Mouse (Mus musculus) midbrain, embryonic 16.5 days (tissue): ENCODE measurements at regions not wholly inside any gene's neighbourhood (a gene's known extent, or its start where the extent isn't known, plus 50 kb on each side); places are given as distances from the start of the nearest gene placed in this dataset.

Source experiments
- ATAC-seq: fragments of 200-750 bp; cut with Nextera tagmentation; 2 replicates; pipeline ENCODE4 v1.8.0; 2017; ENCODE audit warnings: moderate TSS enrichment
- H3K27ac ChIP-seq: fragments of 300-500 bp; sonication (generic); 2 replicates; pipeline ENCODE4 v1.5.1; 2014; ENCODE audit warnings: mild to moderate bottlenecking, low read length, mixed read lengths
- H3K27me3 ChIP-seq: fragments of 300-500 bp; sonication (generic); 2 replicates; pipeline ENCODE4 v1.6.1; 2014; ENCODE audit warnings: low read depth, low read length, mixed read lengths; ENCODE audit not compliant: control insufficient read depth, insufficient read depth
- H3K36me3 ChIP-seq: fragments of 300-500 bp; sonication (generic); 2 replicates; pipeline ENCODE4 v1.6.1; 2014; ENCODE audit warnings: mild to moderate bottlenecking, low read length, moderate library complexity, mixed read lengths; ENCODE audit not compliant: control insufficient read depth, insufficient read depth
- H3K4me1 ChIP-seq: fragments of 300-500 bp; sonication (generic); 2 replicates; pipeline ENCODE4 v1.6.1; 2014; ENCODE audit warnings: mild to moderate bottlenecking, low read length, mixed read lengths; ENCODE audit not compliant: control insufficient read depth, insufficient read depth
- H3K4me2 ChIP-seq: fragments of 300-500 bp; sonication (generic); 2 replicates; pipeline ENCODE4 v1.6.1; 2014; ENCODE audit warnings: mild to moderate bottlenecking, low read length, mixed read lengths
- H3K4me3 ChIP-seq: fragments of 300-500 bp; sonication (generic); 2 replicates; pipeline ENCODE4 v1.5.1; 2014; ENCODE audit warnings: low read depth, mild to moderate bottlenecking, low read length, moderate library complexity, mixed read lengths
- H3K9ac ChIP-seq: fragments of 300-500 bp; sonication (generic); 2 replicates; pipeline ENCODE4 v1.6.1; 2014; ENCODE audit warnings: low read depth, low read length, mixed read lengths
- H3K9me3 ChIP-seq: fragments of 300-500 bp; sonication (generic); replicated peaks from 2 replicates; pipeline ENCODE4 v1.6.1; 2014; ENCODE audit warnings: mild to moderate bottlenecking, low read length, mixed read lengths; ENCODE audit not compliant: control insufficient read depth, poor library complexity, severe bottlenecking
- WGBS: fragments of 180-500 bp; shearing (Covaris S2); extraction: QIAGEN DNeasy Blood & Tissue Kit; methylation state at CpG from one replicate; pipeline ENCODE4 v1.1.7; 2014; 5-methylcytosine and 5-hydroxymethylcytosine counted together

DNA sequence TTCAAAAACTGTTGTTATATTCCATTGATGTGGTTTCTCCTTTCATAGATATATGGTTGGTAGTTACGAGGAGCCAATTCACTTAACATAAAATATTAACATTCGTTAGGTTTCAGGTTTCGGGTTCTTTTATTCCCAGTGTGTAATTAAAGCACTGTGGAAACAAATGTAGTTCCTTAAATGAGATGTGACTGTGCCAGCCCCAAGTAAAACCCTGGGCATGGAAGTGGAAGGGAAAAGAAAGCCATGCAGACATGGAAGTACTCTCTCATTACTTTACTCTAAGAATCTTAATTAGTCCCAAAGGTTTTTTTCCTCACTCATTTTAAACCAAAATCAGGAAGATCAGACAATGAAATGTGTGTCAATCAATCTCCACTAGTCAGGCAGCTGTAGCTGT is 784.9 kb upstream of the Apob start:
- Histone ChIP-seq H3K4me1 (no peaks in the 10 kb centered on the region), H3K4me3 (no peak overlapping the region), H3K27ac (no peak overlapping the region), H3K27me3 (no peaks in the 10 kb centered on the region), H3K9me3 (no peaks in the 10 kb centered on the region), H3K4me2 (no peak overlapping the region), H3K9ac (no peak overlapping the region), H3K36me3 (no peaks in the 10 kb centered on the region)
- 77% methylated on average over 3 of the region's 3 CpGs for WGBS
- no peak for ATAC-seq

DNA sequence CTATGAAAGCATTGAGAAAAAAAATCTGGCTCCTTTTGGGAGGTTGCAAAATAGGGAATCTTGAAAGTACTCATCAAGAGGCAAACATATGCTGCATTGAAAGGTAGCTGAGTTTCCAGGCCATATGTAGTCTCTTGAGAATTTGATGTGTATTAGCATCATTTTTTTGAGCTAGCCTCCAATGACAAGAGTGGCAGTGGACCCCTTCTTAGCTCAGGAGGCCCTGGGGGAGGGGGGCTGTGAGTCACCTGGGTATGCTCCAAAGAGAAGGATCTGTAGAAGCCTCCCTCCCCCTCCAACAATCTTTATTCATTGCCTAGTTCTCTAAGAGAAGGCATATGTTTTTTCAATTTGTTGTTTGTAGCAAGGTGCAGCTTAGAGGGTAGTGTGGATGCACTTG is 779.4 kb upstream of the Apob start:
- H3K4me2 ChIP-seq: no peak overlapping the region
- H3K4me1 ChIP-seq: no peaks in the 10 kb centered on the region
- H3K36me3 ChIP-seq: no peaks in the 10 kb centered on the region
- no peak overlapping the region for H3K27ac ChIP-seq
- no peaks in the 10 kb centered on the region for H3K27me3 ChIP-seq
- ATAC-seq: no peak
- H3K9me3 ChIP-seq: no peaks in the 10 kb centered on the region
- no peak overlapping the region for H3K9ac ChIP-seq
- no peak overlapping the region for H3K4me3 ChIP-seq

DNA sequence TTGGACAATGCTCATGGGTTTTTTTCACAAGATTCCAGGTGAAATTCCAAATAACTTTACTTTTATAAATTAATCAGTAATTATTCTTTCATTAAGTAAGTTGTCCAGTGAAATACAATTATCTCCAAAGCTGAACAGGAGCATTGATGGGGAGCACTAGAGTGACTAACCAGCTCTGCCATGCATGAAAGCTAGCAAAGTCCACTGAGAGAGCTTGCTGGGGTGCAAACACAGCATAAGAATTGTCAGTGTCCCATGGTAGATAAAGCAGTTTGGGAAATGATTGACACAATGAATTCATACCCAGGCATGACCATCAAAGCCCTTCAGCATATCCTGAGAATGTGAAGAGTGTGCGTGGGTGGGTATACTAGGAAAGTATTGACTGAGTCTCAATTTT is 776.6 kb upstream of the Apob start:
- Histone ChIP-seq H3K4me1 (no peaks in the 10 kb centered on the region), H3K4me2 (no peak overlapping the region), H3K4me3 (no peak overlapping the region), H3K9ac (no peak overlapping the region), H3K27ac (no peak overlapping the region), H3K36me3 (no peaks in the 10 kb centered on the region), H3K27me3 (no peaks in the 10 kb centered on the region), H3K9me3 (no peaks in the 10 kb centered on the region)
- no peak for ATAC-seq
- 74% methylated on average over 1 of the region's 1 CpGs for WGBS

DNA sequence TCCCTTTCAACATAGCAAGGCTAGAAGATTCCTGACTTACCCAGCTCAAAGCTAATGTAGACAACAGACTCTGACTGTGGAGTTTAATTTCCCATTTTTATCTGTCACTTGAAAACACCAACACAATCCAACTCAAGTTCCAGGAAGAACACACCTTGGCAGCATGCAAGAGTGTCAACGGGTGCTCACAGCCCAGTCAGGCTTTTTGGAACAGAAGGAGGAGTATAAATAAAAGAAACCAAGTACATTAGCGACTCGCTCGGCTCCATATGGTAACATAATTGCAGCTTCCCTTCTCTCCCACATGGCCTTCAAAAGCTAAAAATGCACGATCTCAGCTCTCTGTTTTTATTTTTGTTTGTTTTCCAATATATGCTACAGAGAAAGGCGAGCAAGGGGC is 761.8 kb upstream of the Apob start:
- no peaks in the 10 kb centered on the region for H3K36me3 ChIP-seq
- no peaks in the 10 kb centered on the region for H3K9me3 ChIP-seq
- no peaks in the 10 kb centered on the region for H3K4me1 ChIP-seq
- no peaks in the 10 kb centered on the region for H3K27me3 ChIP-seq
- no peak overlapping the region for H3K9ac ChIP-seq
- 90% methylated on average over 6 of the region's 6 CpGs for WGBS
- no peak overlapping the region for H3K4me2 ChIP-seq
- H3K4me3 ChIP-seq: no peak overlapping the region
- H3K27ac ChIP-seq: no peak overlapping the region
- no peak for ATAC-seq

DNA sequence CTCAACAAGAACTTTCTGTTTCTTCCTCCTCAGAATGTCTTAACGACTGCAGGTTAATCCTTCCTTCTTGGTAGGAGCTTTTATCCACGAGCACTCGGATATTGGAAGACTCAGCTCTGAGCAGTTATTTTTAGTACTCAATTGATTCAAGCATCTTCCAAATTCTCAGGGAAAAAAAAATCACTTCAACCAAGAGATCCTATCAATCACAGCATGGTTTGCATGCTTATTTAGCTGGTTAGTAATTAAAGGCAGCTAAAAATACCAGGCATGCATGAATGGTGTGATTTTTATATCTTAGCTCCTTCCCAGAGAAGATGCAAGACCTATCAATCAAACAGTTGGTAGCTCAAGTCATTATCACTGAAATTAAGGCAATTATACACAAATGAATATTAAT is 759.9 kb upstream of the Apob start:
- Histone ChIP-seq H3K9ac (no peak overlapping the region), H3K27ac (no peak overlapping the region), H3K4me2 (no peak overlapping the region), H3K4me3 (no peak overlapping the region), H3K36me3 (no peaks in the 10 kb centered on the region), H3K9me3 (no peaks in the 10 kb centered on the region), H3K27me3 (no peaks in the 10 kb centered on the region), H3K4me1 (no peaks in the 10 kb centered on the region)
- 22% methylated on average over 3 of the region's 3 CpGs for WGBS
- ATAC-seq: no peak

DNA sequence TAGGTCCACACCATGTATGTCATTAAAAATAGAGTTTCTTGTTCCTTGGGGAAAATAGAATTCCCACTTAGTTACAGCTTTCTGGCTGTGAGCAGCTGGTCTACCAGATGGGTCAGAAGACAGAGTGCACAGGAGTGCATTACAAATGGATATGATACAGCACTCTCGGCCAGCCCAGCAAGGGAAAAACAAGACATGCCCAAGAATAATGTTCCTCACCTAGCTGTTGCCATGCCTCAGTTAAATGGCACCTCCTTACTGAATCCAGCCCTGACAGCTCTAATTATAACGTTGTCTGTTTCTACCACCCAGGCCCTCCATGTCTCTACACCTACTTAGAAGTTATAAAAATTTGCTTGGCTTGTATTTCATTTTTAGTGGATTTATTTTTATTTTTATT is 749.3 kb upstream of the Apob start:
- no peaks in the 10 kb centered on the region for H3K36me3 ChIP-seq
- no peak overlapping the region for H3K27ac ChIP-seq
- no peaks in the 10 kb centered on the region for H3K4me1 ChIP-seq
- no peak overlapping the region for H3K9ac ChIP-seq
- no peak overlapping the region for H3K4me2 ChIP-seq
- no peak overlapping the region for H3K4me3 ChIP-seq
- H3K27me3 ChIP-seq: no peaks in the 10 kb centered on the region
- ATAC-seq: no peak
- H3K9me3 ChIP-seq: no peaks in the 10 kb centered on the region
- 65% methylated on average over 2 of the region's 2 CpGs for WGBS

DNA sequence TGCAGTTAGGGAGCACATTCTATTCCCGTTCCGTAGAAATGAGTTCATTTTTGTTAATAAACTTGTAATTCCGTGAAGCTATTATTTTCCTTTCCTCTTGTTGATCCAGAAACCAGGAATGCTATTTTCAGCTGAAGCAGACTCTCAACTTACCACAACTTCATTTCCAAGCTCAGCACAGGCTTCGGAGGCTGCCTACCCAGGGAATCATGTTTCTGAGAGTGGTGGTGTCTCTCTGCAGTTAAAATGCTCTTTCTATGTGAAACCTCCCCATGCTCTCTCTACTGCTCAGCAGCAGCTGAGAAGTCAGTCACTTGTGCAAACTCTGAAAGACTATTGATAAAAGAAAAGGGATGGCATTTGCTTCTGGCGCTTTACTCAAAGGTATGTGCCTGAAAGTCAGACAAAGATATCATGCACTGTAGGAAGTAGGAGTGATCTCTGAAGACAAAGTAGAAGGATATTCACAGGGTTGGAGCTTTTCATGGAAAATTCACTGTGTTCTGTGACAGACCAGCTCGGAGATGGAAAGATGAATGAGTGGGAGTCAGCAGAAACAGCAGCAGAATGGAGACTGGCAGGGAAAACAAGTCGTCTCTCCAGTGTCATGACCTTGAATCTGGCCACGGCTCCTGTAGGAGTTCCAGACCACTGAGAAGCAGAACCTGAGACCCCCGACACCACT is 748.8 kb upstream of the Apob start:
- ATAC-seq: no peak
- Histone ChIP-seq H3K9me3 (no peaks in the 10 kb centered on the region), H3K9ac (no peak overlapping the region), H3K4me3 (no peak overlapping the region), H3K4me1 (no peaks in the 10 kb centered on the region), H3K36me3 (no peaks in the 10 kb centered on the region), H3K27ac (no peak overlapping the region), H3K4me2 (no peak overlapping the region), H3K27me3 (no peaks in the 10 kb centered on the region)
- WGBS: 59% methylated on average over 9 of the region's 9 CpGs

DNA sequence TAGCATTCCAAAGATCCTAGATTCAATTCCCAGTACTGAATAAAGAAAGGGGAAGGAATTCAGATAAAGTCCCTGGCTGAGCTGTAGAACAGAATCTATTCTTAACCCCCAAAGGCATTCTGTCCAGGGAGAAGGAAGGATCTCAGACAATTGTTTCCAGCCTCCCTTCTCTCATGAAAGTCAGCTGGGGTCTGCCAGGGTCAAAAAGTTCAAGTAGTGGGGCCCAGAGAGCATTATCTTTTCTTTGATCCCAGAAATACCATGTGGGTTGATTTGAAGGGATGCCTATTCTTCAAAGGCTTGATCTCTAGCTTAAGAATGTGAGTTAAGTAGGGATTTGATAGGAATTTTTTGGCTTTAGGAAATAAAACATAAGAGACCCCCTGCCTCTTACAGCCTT is 727.1 kb upstream of the Apob start:
- ATAC-seq: no peak
- H3K36me3 ChIP-seq: no peaks in the 10 kb centered on the region
- no peaks in the 10 kb centered on the region for H3K27me3 ChIP-seq
- H3K9me3 ChIP-seq: no peaks in the 10 kb centered on the region
- no peak overlapping the region for H3K27ac ChIP-seq
- H3K4me1 ChIP-seq: no peaks in the 10 kb centered on the region
- H3K4me3 ChIP-seq: no peak overlapping the region
- H3K9ac ChIP-seq: no peak overlapping the region
- H3K4me2 ChIP-seq: no peak overlapping the region

DNA sequence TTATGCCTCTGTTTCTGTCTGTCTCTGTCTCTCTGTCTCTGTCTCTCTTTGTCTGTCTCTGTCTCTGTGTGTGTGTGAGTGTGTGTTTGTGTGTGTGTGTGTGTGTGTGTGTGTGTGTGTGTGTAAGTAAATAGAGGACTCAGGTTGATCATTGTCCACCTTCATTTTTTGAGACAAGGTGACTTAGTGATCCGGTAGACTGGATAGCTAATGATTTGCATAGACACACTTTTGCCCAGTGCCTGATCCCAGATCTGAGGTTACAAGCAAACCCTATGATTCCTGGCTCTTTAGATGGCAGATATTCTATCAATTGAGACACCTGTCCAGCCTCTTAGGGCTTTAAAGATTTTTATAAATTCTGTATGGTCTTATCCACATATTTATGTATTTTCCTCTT is 706.9 kb upstream of the Apob start:
- Histone ChIP-seq H3K27me3 (no peaks in the 10 kb centered on the region), H3K4me2 (no peak overlapping the region), H3K36me3 (no peaks in the 10 kb centered on the region), H3K4me3 (no peak overlapping the region), H3K27ac (no peak overlapping the region), H3K9me3 (no peaks in the 10 kb centered on the region), H3K9ac (no peak overlapping the region), H3K4me1 (0 out of 2 replicates have a peak, but pooled peaks cover 3% of the 10 kb centered on the region)
- 100% methylated on average over 1 of the region's 1 CpGs for WGBS
- ATAC-seq: no peak
